Mouse (Mus musculus): ENCODE measurements at regions not wholly inside any gene's neighbourhood (a gene's known extent, or its start where the extent isn't known, plus 50 kb on each side); places are given as distances from the start of the nearest gene placed in this dataset.

GRCm38 (mm10) chr2:147980929-147981479 is 65.8 kb downstream of the Foxa2 start:
- TF ChIP-seq CTCF (IDR thresholded peaks at IDR 0.05), result no peak
- TF ChIP-seq EP300 (IDR thresholded peaks at IDR 0.05), result no peak
